Mouse (Mus musculus): ENCODE results near the gene Tmem210.
"Not testable (repeated sequence)": the region's sequence is repeated elsewhere in the genome, so short reads cannot be mapped to it uniquely, and the experiment has no call there.

Tmem210 gene

GRCm38 (mm10) chr2:25287927-25288649 is at the start of gene Tmem210:
Gene Tmem210, plus strand, starts transcription at chr2:25288145.
- no peak for DNase-seq (ENCODE audit: low read depth, low spot score)

GRCm38 (mm10) chr2:25239766-25240165 is 48.2 kb upstream of the Tmem210 start:
- DNase-seq (ENCODE audit: low read depth, low spot score) = no peak

DNA sequence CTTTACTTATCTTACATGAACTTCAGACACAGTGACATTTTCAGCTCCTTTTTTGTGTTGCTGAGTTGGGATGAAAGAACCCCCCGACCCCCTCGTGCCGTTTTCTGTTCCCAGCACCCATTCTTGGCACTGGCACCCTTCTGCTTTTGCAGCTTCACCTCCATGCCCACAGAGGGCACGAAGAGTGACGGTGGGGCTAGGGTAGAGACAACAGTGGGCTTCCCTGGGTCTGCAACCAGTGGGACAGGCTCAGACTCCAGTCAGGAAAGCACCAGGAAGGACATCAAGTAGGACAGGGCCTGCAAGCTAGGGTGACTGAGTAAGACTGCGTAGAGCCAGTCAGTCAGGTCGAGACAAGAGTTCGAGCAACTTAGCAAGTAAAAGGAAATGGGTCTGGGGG is 47.6 kb upstream of the Tmem210 start:
- no peak for DNase-seq (ENCODE audit: low read depth, low spot score)

- DNase-seq (ENCODE audit: low read depth, low spot score) = peak; percentile 84
Measured at GRCm38 (mm10) chr2:25240723-25241437, 47.1 kb upstream of the Tmem210 start.

DNA sequence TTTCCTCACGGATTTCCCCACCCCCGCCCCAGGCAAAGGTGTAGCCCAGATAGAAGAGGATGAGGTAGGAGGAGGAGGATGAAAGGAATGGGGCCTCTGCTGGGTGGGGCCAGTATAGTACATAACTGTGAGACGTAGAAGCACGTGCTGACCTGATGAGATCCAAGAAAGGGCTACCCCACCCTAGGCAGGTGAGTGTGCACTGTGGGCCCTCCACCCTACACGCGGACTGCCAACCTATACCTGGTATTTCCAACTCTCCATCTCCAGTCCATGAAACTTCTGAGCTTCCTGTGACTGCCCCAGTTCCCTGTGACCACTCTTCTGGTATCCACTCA is 46.5 kb upstream of the Tmem210 start:
- DNase-seq (ENCODE audit: low read depth, low spot score) = no peak

- no peak for DNase-seq (ENCODE audit: low read depth, low spot score)
Measured at GRCm38 (mm10) chr2:25242101-25242506, 45.8 kb upstream of the Tmem210 start, which contains the start of the genes Rnf208 and Cysrt1. Gene Rnf208, plus strand, starts transcription at chr2:25242255. Gene Cysrt1, minus strand, starts transcription at chr2:25242452.

- no peak for DNase-seq (ENCODE audit: low read depth, low spot score)
Measured at GRCm38 (mm10) chr2:25243342-25243741, 44.6 kb upstream of the Tmem210 start.

GRCm38 (mm10) chr2:25244144-25244543 is 43.8 kb upstream of the Tmem210 start:
- DNase-seq (ENCODE audit: low read depth, low spot score) = no peak

DNA sequence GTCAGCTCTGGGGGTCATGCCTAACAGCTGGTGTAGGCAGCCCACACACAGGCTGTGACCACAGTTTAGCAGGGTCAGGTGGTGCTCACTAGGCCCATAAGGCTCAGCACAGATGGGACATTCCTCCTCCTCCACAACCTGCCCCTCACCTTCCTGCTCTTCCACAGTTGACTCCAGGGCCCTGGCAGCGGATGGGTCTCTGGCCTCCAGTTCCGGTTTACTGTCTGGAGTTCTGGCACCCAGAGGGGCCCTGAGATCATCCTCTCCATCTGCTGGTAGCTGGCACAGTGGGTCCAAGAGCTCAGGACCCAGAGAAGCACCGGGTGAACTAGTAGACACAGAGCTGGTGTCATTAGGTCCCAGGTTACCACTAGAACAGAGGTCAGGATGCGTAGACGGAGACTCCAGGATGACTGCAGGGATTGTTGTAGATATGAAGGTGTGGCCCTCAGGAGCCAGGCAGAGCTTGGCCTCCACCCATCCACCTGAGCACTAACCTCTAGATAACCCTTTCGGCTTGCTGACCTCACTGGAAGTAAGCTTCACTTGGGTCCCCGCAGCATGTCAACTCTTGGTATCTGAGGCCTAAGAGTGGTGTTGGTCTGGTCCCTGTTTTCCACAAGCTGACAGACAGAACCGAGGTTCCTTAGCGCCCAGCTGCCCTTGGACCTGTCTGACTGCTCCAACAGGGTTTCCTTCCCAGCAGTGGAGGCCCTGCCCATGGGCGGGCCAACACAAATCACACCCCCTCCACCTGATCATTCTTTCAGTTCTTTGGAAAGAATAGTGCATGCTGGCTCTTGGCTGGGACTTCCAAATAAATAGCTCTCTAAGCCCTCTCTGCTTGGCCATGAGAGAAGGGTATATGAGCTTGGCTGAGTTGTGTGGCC is 41.5 kb upstream of the Tmem210 start, which contains the start of gene AL732309.1:
AL732309.1 (minus strand) TSS at position 681 of the 890 bp plus-strand sequence.
- DNase-seq (ENCODE audit: low read depth, low spot score) = no peak

DNA sequence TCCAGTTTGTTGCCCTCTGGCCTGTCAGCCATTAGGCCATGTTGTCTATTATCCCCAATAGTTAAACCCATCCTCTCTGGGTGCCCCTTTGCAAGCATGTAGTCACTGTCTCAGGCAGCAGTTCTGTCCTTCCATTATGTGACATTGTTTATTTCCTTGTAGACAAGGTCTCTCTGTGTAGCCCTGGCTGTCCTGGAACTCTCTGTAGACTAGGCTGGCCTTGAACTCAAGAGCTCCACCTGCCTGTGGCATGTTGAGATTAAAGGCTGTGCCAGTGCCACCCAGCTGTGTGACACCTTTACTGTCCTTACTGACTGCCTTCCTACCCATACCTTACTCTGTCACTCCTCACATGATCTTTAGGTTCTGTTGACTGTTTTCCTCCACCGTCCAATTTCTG is 35.6 kb upstream of the Tmem210 start:
- no peak for DNase-seq (ENCODE audit: low read depth, low spot score)

GRCm38 (mm10) chr2:25255284-25255779 is 32.6 kb upstream of the Tmem210 start, which contains the start of gene Tmem203:
Gene Tmem203, plus strand, starts transcription at chr2:25255439.
- peak; percentile 73 for DNase-seq (ENCODE audit: low read depth, low spot score)

DNA sequence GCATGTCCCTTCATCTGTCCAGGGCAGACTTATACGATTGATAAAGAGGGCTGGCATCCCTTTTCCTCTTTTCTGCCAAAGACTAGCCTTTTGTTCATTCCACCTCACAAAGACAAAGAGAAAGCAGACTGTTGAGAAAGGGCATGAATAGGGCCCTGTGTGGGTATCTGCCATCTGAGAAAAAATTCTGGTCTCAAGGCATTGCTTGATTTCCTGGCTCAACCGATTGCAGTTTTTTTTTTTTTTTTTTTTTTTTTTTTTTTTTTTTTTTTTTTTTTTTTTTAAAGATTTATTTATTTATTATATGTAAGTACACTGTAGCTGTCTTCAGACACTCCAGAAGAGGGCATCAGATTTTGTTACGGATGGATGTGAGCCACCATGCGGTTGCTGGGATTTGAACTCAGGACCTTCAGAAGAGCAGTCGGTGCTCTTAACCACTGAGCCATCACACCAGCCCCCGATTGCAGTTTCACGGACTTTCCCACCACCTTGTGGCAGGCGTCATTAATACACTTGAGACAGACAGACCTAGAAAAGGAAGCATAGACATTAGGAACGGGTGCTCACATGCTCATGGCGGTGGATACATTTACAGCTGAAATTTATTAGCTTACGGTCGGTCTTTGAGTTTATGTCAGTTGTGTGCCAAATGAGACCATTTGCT is 31.4 kb upstream of the Tmem210 start:
- DNase-seq (ENCODE audit: low read depth, low spot score) = not testable (repeated sequence)

- DNase-seq (ENCODE audit: low read depth, low spot score) = not testable (repeated sequence)
Measured at GRCm38 (mm10) chr2:25257250-25257649, 30.7 kb upstream of the Tmem210 start.

- DNase-seq (ENCODE audit: low read depth, low spot score) = no peak
Measured at GRCm38 (mm10) chr2:25258887-25259286, 29.1 kb upstream of the Tmem210 start.

DNA sequence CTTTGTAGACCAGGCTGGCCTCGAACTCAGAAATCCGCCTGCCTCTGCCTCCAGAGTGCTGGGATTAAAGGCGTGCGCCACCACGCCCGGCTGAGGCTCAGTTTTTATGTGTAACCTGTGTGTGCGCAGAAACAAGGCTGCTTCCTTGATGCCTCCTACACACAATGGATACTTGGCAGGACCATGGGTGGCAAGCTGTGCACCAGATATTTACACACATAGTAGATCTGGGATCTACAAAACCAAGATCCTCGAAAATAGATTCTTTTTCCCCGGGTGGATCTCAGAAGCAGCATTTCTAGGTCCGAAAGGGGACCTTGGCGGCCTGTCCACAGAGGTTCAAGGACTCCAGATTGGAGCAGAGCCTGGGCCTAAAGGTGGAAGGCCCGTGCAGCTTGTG is 26.1 kb upstream of the Tmem210 start:
- peak; percentile 53 for DNase-seq (ENCODE audit: low read depth, low spot score)

DNA sequence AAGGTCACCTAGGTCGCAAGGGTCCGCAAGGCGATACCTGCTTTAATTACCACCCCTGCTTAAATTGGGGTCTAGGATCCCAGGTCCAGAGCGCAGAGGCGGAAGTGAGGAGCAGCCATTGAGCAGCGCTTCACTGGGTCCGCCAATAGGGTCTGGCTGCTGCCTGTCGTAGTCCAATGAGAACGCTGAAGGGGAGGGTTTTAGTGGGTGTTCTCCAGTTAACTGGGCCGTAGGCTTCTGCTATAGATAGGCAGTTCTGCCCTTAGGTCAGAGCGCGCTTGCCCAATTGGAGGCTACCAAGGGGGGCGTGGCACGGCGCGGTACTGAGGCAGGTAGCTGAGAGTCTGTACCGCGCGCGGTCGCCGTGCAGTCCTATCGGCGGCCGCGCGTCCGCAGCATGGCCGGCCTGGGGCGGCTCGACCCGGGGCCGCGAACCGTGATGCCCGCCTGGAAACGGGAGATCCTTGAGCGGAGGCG is 25.6 kb upstream of the Tmem210 start, which contains the start of gene Tprn:
Tprn (plus strand) TSS at position 328 of the 477 bp plus-strand sequence.
- peak; percentile 99 for DNase-seq (ENCODE audit: low read depth, low spot score)

- no peak for DNase-seq (ENCODE audit: low read depth, low spot score)
Measured at GRCm38 (mm10) chr2:25262795-25263622, 24.9 kb upstream of the Tmem210 start.

DNA sequence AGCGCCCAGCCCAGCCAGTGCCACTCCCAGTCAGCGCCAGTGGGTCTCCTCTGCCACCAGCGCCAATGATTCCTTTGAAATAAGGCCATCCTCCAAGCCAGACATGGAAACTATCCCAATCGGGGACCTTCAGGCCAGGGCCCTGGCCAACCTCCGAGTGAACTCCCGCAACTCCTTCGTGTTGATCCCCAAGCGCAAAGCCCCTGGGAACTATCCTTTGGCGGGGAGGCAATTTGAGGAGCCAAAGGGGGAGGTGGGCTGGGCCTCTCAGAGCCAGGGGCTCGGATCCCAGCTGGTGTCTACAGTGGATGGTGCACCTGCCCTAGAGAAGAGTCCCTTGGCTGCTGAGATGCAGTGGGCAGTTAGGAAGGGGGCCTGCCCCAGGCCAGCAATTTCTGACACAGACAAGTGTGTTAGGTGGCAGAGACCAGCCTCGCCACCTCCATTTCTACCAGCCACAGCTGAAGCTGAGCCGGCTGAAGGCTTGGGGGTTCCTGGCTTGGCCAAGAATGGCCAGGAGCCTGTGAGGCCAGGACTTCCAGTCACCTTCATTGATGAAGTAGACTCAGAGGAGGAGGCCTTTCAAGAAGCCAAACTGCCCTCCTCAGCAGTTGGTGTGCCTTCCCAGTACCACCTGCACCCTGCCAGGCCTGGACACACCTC is 24.2 kb upstream of the Tmem210 start:
- no peak for DNase-seq (ENCODE audit: low read depth, low spot score)

- DNase-seq (ENCODE audit: low read depth, low spot score) = no peak
Measured at GRCm38 (mm10) chr2:25264286-25264660, 23.7 kb upstream of the Tmem210 start.
